Mouse (Mus musculus) embryonic fibroblast, embryonic 13.5 days (primary cell): ENCODE data around the gene Tas2r135.
A peak's percentile ranks its signal among the peaks of the same experiment; 100 is the strongest.

Experiments
- CTCF ChIP-seq: IDR thresholded peaks from 2 replicates; pipeline ENCODE4 v1.5.1; 2011; ENCODE audit warnings: mild to moderate bottlenecking, control low read depth, low read length, moderate library complexity, borderline replicate concordance; ENCODE audit not compliant: insufficient read depth
- POLR2A ChIP-seq: IDR thresholded peaks from 2 replicates; pipeline ENCODE4 v1.6.1; 2011; ENCODE audit warnings: low read depth, mild to moderate bottlenecking, control low read depth, low read length, moderate library complexity

DNA sequence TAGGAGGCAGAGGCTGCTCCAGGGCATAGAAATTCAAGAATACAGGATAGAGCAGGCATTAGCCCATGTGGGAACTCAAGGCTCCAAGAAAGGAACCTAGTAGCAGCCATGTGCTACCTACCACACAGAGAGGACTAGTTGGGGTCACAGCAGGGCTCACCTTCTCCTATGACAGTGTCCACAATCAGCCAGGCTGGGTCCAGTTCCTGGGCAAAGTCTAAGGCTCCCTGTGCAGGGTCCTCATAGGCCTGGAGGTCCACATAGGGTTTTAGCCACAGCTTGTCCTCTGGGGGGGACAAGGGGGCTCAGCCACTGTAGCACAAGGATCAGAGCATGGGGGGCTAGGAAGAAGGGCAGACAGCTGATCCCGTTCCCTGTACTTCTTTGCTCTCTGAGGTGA lies 42.7 kb upstream of the Tas2r135 start:
- peak; percentile 39; the same call in 1 of the 2 replicates for TF ChIP-seq POLR2A
- no peak for TF ChIP-seq CTCF
